Mouse (Mus musculus) midbrain, embryonic 15.5 days (tissue): Measurements from ENCODE around the gene Acadl. TPM values are rescaled to one million over a fixed set of nuclear protein-coding genes. Genes with fewer than 3 reads are reported as not detected.
A peak's percentile ranks its signal among the peaks of the same experiment; 100 is the strongest.

ENCODE experiments used
- ATAC-seq: fragments of 200-750 bp; cut with Nextera tagmentation; replicated peaks from 2 replicates; pipeline ENCODE4 v1.8.0; 2017; ENCODE audit warnings: moderate TSS enrichment
- H3K27ac ChIP-seq: fragments of 300-500 bp; sonication (generic); 2 replicates; pipeline ENCODE4 v1.5.1; 2015; ENCODE audit warnings: mild to moderate bottlenecking, inconsistent platforms
- H3K27me3 ChIP-seq: fragments of 300-500 bp; sonication (generic); replicated peaks from 2 replicates; pipeline ENCODE4 v1.6.1; 2015; ENCODE audit warnings: inconsistent platforms
- H3K36me3 ChIP-seq: fragments of 300-500 bp; sonication (generic); replicated peaks from 2 replicates; pipeline ENCODE4 v1.6.1; 2015; ENCODE audit warnings: inconsistent platforms
- H3K4me1 ChIP-seq: fragments of 300-500 bp; sonication (generic); 2 replicates; pipeline ENCODE4 v1.6.1; 2015; ENCODE audit warnings: inconsistent platforms
- H3K4me2 ChIP-seq: fragments of 300-500 bp; sonication (generic); 2 replicates; pipeline ENCODE4 v1.6.1; 2015; ENCODE audit warnings: inconsistent platforms, mild to moderate bottlenecking, moderate library complexity
- H3K4me3 ChIP-seq: fragments of 300-500 bp; sonication (generic); 2 replicates; pipeline ENCODE4 v1.5.1; 2015; ENCODE audit warnings: mild to moderate bottlenecking, inconsistent platforms
- H3K9ac ChIP-seq: fragments of 300-500 bp; sonication (generic); 2 replicates; pipeline ENCODE4 v1.6.1; 2015; ENCODE audit warnings: mild to moderate bottlenecking, inconsistent platforms
- H3K9me3 ChIP-seq: fragments of 300-500 bp; sonication (generic); 2 replicates; pipeline ENCODE4 v1.6.1; 2016; ENCODE audit warnings: inconsistent platforms
- WGBS: fragments of 180-500 bp; shearing (Covaris S2); methylation state at CpG from one replicate; pipeline ENCODE4 v1.1.7; 2015; ENCODE audit warnings: mixed read lengths; 5-methylcytosine and 5-hydroxymethylcytosine counted together
- polyA plus RNA-seq: library from polyadenylated mRNA; unstranded; fragments of >200 nt; fragmentation: Nextera tagmentation; extraction: Ambion mirVana; gene quantifications from 2 replicates; pipeline ENCODE4 v1.2.1, GENCODE M21; 2015

The Acadl gene
- polyA plus RNA-seq, 1 experiment from 2014 or later, result 34.6 TPM

GRCm38 (mm10) chr1:66837207-66837606, 25.9 kb downstream of the Acadl start:
- 89% methylated on average over 3 of the region's 3 CpGs for WGBS
- Histone ChIP-seq H3K4me3 (no peak overlapping the region), H3K4me2 (no peak overlapping the region), H3K9me3 (no peaks in the 10 kb centered on the region), H3K27ac (no peak overlapping the region), H3K9ac (no peak overlapping the region), H3K27me3 (no peaks in the 10 kb centered on the region), H3K4me1 (no peaks in the 10 kb centered on the region), H3K36me3 (no peaks in the 10 kb centered on the region)
- no peak for ATAC-seq

DNA sequence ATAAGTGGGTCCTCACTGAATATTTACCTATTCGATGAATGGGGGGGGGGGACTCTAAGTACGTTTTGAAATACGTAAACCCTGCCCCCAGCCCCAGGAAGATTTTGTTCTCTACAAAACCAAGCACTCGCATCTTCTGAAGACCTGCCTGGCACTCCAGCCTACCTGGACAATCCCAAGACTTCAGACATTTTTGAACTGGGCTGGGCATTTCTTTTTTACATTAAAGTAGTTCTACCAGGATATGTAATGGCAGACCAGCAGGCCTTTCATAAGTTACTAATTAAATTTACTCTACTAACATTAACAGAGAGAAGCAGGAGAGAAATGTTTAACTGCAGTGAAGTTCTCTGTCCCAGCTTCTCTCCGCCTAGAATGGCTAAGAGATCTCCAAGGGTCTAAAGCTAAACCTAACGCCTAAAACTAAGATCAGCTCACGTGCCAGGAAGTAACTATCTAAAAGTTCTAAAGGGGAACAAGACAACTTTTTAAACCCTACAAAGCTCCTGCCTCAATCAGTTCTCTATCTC, 30.4 kb downstream of the Acadl start:
- Histone ChIP-seq H3K27me3 (no peaks in the 10 kb centered on the region), H3K4me3 (no peak overlapping the region), H3K4me1 (peaks cover 7% of the 10 kb centered on the region; the same call in 1 of the 2 replicates), H3K27ac (no peak overlapping the region), H3K36me3 (no peaks in the 10 kb centered on the region), H3K4me2 (no peak overlapping the region), H3K9me3 (no peaks in the 10 kb centered on the region), H3K9ac (no peak overlapping the region)
- WGBS, result 90% methylated on average over 7 of the region's 7 CpGs
- no peak for ATAC-seq

- no peaks in the 10 kb centered on the region for H3K9me3 ChIP-seq
- H3K27me3 ChIP-seq, result no peaks in the 10 kb centered on the region
- no peak overlapping the region for H3K4me3 ChIP-seq
- no peaks in the 10 kb centered on the region for H3K36me3 ChIP-seq
- ATAC-seq, result no peak
- no peak overlapping the region for H3K4me2 ChIP-seq
- H3K9ac ChIP-seq, result no peak overlapping the region
- 79% methylated on average over 9 of the region's 9 CpGs for WGBS
- H3K4me1 ChIP-seq, result peaks cover 7% of the 10 kb centered on the region; the same call in 1 of the 2 replicates
- H3K27ac ChIP-seq, result no peak overlapping the region
Measured at GRCm38 (mm10) chr1:66831824-66832600, 31.1 kb downstream of the Acadl start.

DNA sequence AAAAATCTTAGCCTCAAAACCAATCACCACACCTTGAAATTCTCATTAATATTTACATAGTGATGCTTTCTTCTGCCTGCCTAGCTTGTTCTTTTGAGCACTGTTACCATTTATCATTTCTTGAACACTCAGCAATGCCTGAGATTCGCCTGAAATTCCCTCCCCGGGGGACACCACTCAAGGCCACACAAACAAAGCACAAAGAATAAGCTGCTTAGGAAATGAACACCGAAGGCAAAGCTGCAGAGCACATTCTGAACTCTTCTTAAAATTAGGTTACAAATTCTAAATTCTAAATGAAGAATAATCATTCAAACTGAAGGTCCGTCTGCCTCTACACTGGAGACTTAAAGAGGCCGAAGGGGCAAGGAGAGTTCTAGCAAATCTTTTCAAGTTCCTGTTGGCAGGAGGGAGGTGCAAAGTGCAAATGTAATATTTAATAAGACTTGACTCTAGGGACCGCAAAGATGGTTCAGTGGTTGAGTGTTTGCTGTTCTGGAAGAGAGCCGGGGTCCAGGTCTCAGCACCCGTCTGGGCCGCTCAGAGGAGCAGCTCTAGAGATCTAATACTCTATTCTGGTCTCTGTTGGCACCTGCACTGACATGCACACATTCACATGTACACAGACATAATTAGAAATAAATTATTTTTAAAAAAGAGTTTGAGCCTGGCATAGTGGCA, 33.5 kb downstream of the Acadl start:
- Histone ChIP-seq H3K27ac (no peak overlapping the region), H3K36me3 (no peaks in the 10 kb centered on the region), H3K27me3 (no peaks in the 10 kb centered on the region), H3K4me2 (no peak overlapping the region), H3K9me3 (no peaks in the 10 kb centered on the region), H3K4me3 (no peak overlapping the region), H3K9ac (no peak overlapping the region), H3K4me1 (peaks cover 7% of the 10 kb centered on the region; the same call in 1 of the 2 replicates)
- no peak for ATAC-seq
- WGBS, result 50% methylated on average over 9 of the region's 9 CpGs

DNA sequence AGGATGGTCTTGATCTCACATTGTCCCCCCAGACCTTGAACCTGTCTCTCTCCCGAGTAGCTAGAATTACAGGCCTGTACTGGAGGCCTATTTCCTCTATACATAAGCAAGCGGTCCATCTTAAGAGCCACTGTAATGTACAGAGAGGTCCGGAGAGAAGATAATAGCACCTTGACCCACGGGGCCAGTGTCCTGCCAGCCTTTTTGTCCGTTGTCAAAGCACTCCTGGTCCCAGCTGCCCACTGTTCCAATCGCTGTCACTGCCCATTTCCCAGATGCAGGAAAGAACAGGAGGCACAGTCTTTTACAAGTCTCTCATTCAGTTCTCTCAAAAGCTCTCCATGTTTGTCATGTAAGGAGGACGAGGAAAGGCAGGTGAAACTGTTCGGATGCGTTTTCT, 41.1 kb downstream of the Acadl start:
- H3K27ac ChIP-seq, result no peak overlapping the region
- peaks cover 21% of the 10 kb centered on the region for H3K4me1 ChIP-seq
- ATAC-seq, result no peak
- no peak overlapping the region for H3K9ac ChIP-seq
- H3K27me3 ChIP-seq, result no peaks in the 10 kb centered on the region
- no peaks in the 10 kb centered on the region for H3K9me3 ChIP-seq
- H3K36me3 ChIP-seq, result no peaks in the 10 kb centered on the region
- no peak overlapping the region for H3K4me3 ChIP-seq
- WGBS, result 76% methylated on average over 9 of the region's 9 CpGs
- H3K4me2 ChIP-seq, result no peak overlapping the region

DNA sequence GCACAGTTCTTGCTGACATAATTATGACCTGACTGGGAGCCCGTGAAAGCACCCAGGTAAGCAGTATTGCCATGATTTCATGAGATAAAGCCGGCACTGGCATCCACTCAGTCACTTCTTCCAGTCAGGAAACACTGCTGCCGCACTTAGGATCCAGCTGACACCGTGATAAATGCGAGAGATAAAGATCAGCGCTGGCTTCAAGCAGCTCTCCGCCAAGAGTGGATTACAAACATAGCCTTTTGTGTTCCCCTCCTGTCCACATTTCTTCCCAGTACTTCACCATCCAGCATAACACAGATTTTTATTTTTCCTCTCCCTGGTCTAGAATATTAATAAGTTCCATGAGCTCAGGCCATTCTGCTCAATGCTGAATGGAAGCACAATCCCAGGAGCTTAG, 42.8 kb downstream of the Acadl start:
- no peak overlapping the region for H3K4me3 ChIP-seq
- peaks cover 25% of the 10 kb centered on the region for H3K4me1 ChIP-seq
- no peaks in the 10 kb centered on the region for H3K36me3 ChIP-seq
- no peaks in the 10 kb centered on the region for H3K27me3 ChIP-seq
- H3K4me2 ChIP-seq, result peak overlapping the region; percentile 16; the same call in 1 of the 2 replicates
- no peak for ATAC-seq
- 17% methylated on average over 7 of the region's 7 CpGs for WGBS
- no peaks in the 10 kb centered on the region for H3K9me3 ChIP-seq
- H3K27ac ChIP-seq, result no peak overlapping the region
- no peak overlapping the region for H3K9ac ChIP-seq

DNA sequence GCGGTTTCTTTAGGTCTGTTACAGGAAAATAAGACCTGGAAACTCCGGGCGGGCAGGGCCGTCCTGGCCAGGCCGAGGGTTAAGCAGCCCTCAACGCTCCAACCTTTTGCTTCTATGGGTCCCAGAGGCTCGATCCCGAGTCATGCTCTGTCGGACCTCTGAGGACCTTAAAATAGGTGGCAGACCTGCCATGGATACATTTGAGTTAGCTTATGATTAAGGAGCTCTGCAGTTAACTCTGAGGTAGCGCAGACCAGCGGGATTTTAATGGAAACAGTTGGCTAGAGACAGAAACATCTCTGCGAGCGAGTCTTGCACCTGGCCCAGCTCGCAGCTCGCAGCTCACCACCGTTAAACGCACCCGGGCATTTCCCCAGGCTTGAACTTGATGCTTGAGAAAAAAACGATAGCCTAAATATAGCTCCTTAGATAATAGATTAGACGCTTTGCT, 45.2 kb downstream of the Acadl start:
- Histone ChIP-seq H3K4me2 (peak overlapping the region; percentile 80), H3K27ac (peak overlapping the region; percentile 99), H3K36me3 (no peaks in the 10 kb centered on the region), H3K4me1 (peaks cover 34% of the 10 kb centered on the region), H3K4me3 (peak overlapping the region; percentile 78), H3K27me3 (no peaks in the 10 kb centered on the region), H3K9ac (peak overlapping the region; percentile 76), H3K9me3 (no peaks in the 10 kb centered on the region)
- WGBS, result under 1% methylated on average over 20 of the region's 20 CpGs
- ATAC-seq, result peak; percentile 15

GRCm38 (mm10) chr1:66817453-66817839, 45.6 kb downstream of the Acadl start, which contains the start of gene Kansl1l:
TSS of gene Kansl1l (minus strand) at chr1:66817562.
- Histone ChIP-seq H3K9ac (peak within 1 kb of the TSS; percentile 76), H3K9me3 (no peaks in the 10 kb centered on the region), H3K4me3 (peak within 1 kb of the TSS; percentile 78), H3K36me3 (no peaks in the 10 kb centered on the region), H3K4me1 (peaks cover 34% of the 10 kb centered on the region), H3K4me2 (peak within 1 kb of the TSS; percentile 80), H3K27me3 (no peaks in the 10 kb centered on the region), H3K27ac (peak within 1 kb of the TSS; percentile 99)
- peak; percentile 91 for ATAC-seq
- WGBS, result 0% methylated on average over 38 of the region's 56 CpGs

DNA sequence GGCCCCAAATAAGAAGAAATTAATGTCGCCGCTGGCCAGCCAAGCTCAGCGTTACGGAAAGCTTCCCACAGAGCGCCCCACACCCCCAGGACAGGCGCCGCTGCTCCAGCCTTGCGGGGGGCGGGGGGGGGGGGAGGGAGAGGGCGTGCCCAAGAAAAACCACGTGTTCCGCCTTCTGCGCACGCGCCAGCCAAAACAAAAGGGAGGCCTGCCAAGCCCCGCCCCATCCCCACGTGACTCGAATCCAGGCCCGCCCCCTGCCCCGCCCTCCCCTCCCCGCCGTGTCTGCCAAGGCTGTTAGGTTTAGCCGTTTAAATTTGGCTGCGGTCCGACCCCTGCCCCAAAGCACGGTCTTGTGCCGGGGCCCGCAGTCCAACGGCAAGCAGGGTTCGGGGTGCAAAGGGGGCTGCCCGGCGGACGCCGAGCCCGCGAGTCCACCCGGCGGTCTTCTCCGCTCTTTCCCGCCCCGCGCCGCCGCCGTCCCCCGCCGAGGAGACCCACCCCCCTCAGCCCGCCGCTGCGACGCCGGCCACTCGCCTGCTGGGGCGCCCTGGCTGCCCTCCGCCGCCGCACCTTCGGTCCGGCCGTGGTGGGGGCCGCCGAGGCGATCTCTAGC, 46.1 kb downstream of the Acadl start:
- peak overlapping the region; percentile 78 for H3K4me3 ChIP-seq
- peaks cover 34% of the 10 kb centered on the region for H3K4me1 ChIP-seq
- no peaks in the 10 kb centered on the region for H3K9me3 ChIP-seq
- H3K36me3 ChIP-seq, result no peaks in the 10 kb centered on the region
- H3K4me2 ChIP-seq, result peak overlapping the region; percentile 80
- peak overlapping the region; percentile 76 for H3K9ac ChIP-seq
- peak; percentile 91 for ATAC-seq
- H3K27ac ChIP-seq, result peak overlapping the region; percentile 99
- no peaks in the 10 kb centered on the region for H3K27me3 ChIP-seq
- under 1% methylated on average over 57 of the region's 63 CpGs for WGBS

DNA sequence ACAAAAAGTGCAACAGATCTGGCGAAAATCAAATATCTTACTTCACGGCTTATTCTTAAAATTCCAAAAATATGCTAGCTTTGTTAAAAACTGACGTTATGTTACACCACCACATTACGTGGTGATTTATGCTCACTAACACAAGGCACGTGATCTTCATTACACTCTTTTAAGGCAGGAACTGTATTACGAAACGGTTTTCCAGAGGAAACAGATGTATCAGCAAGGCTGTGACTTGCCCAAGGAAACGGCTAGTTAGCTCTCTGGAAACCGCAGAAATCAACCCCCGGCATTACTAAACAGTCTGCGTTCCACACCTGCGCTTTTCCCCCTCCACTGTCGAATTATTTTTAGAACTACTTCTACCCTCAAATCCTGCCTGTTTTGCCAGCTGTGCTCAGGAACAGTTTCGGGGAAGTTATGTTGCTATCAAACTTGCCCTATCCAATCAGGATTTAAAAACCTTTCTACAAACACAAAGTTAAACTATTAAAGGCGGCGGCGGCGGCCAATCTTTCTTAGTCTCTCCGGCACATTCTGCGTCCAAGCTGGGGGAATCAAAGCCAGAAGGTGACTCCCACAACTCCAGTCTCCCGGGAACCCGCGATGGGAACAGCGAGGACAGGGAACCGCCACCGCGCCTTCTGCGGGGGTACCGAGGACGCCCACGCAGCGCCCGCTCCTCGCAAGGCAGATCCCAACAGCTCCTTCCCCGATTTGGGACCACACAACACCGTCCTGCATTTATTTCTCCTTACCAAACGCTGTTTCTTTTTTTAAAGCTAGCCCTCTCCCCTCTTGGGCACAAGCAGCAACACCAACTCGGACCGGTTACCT, 46.9 kb downstream of the Acadl start:
- peaks cover 32% of the 10 kb centered on the region for H3K4me1 ChIP-seq
- peak overlapping the region; percentile 78 for H3K4me3 ChIP-seq
- H3K36me3 ChIP-seq, result no peaks in the 10 kb centered on the region
- no peaks in the 10 kb centered on the region for H3K9me3 ChIP-seq
- peak overlapping the region; percentile 99 for H3K27ac ChIP-seq
- ATAC-seq, result peak; percentile 53; the same call in 1 of the 2 replicates
- peak overlapping the region; percentile 64 for H3K9ac ChIP-seq
- peak overlapping the region; percentile 75 for H3K4me2 ChIP-seq
- 1% methylated on average over 39 of the region's 39 CpGs for WGBS
- H3K27me3 ChIP-seq, result no peaks in the 10 kb centered on the region

DNA sequence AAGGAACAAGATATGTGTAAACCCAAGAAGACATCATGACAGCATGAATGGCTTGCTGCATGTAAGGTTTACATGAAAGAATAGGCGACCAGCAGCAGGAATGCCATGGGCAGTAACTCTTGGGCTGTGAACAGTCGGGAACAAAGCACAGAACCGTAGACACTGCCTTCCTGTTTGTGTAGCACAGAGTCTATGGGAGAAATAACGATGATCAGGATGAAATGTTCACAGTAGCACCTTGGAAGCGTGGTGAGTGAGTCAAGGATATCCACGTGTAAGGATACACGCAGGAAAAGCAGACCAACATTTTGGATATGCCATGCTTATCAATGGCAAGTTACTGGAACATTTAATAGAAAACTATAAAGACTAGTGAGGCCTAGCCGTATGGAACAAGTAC, 48.3 kb downstream of the Acadl start:
- WGBS, result 61% methylated on average over 8 of the region's 8 CpGs
- no peak overlapping the region for H3K9ac ChIP-seq
- no peak for ATAC-seq
- peak overlapping the region; percentile 21; the same call in 1 of the 2 replicates for H3K4me2 ChIP-seq
- 0 out of 2 replicates have a peak overlapping the region, but pooled peaks have one; percentile 5 for H3K4me3 ChIP-seq
- H3K36me3 ChIP-seq, result no peaks in the 10 kb centered on the region
- no peaks in the 10 kb centered on the region for H3K27me3 ChIP-seq
- no peak overlapping the region for H3K27ac ChIP-seq
- H3K9me3 ChIP-seq, result no peaks in the 10 kb centered on the region
- peaks cover 20% of the 10 kb centered on the region for H3K4me1 ChIP-seq
